Mouse (Mus musculus): ENCODE results near the gene Chst15. TPM values are rescaled to one million over a fixed set of nuclear protein-coding genes. Genes with fewer than 3 reads are reported as not detected.

The Chst15 gene
- polyA plus RNA-seq, 1 experiment, result 1.8 TPM

DNA sequence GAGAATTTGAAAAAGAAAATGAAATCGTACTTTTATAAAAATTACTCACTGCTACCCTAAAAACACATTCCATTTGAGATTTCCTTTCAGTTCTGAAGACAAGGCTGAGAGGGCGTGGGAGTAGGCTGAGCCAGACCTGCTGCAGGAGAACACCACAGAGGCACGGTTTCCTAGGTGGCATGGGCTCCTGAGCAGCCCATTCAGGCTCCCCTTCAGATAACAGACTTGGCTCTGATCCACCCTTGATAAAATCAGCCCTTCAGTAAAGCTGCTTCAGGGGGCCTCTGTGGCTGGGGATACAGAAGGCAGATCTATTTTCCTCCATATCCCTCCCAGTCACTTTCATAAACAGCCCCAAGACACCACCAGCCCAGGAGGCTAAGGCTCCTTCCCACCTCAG is 19.8 kb upstream of the Chst15 start:
- H3K4me3 ChIP-seq (ENCODE audit: control insufficient read depth, low read depth, low read length), result no peak overlapping the region
- peak overlapping the region; percentile 10; the same call in 1 of the 2 replicates for H3K27ac ChIP-seq (ENCODE audit: control insufficient read depth, insufficient read depth, low read depth, low read length)
- H3K36me3 ChIP-seq (ENCODE audit: control insufficient read depth, insufficient read depth, low read length), result no peaks in the 10 kb centered on the region
- H3K4me1 ChIP-seq (ENCODE audit: control insufficient read depth, insufficient read depth, low read length), result no peaks in the 10 kb centered on the region
- no peaks in the 10 kb centered on the region for H3K27me3 ChIP-seq (ENCODE audit: control insufficient read depth, insufficient read depth, low read length)
- no peak for TF ChIP-seq POLR2A (IDR thresholded peaks at IDR 0.05; ENCODE audit: control insufficient read depth, low read depth, low read length)
- no peak for TF ChIP-seq CTCF (IDR thresholded peaks at IDR 0.05; ENCODE audit: control insufficient read depth, insufficient read depth, insufficient replicate concordance, low read depth, low read length)

DNA sequence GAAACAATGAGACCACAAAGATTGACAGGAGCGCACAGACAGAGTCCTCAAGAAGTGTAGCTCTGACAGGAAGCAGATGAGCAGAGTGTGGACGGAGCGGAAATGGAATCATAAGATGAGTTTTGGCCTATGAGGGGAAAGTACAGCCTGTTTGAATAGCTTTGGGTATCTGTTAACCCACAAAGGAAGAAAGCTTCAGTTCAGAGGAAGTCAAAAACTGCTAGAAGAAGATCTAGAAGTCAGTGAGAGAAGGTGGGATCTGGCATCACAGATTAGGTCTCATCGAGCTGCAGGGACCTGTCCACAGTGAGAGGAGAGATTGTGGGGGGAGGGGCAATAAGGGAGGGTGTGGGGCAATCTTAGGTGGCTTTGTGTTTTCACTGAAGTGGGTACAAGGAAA is 18.3 kb upstream of the Chst15 start:
- H3K27ac ChIP-seq (ENCODE audit: control insufficient read depth, insufficient read depth, low read depth, low read length), result no peak overlapping the region
- H3K4me3 ChIP-seq (ENCODE audit: control insufficient read depth, low read depth, low read length), result no peak overlapping the region
- TF ChIP-seq POLR2A (IDR thresholded peaks at IDR 0.05; ENCODE audit: control insufficient read depth, low read depth, low read length), result no peak
- no peak for TF ChIP-seq CTCF (IDR thresholded peaks at IDR 0.05; ENCODE audit: control insufficient read depth, insufficient read depth, insufficient replicate concordance, low read depth, low read length)
- H3K4me1 ChIP-seq (ENCODE audit: control insufficient read depth, insufficient read depth, low read length), result no peaks in the 10 kb centered on the region
- H3K27me3 ChIP-seq (ENCODE audit: control insufficient read depth, insufficient read depth, low read length), result no peaks in the 10 kb centered on the region
- H3K36me3 ChIP-seq (ENCODE audit: control insufficient read depth, insufficient read depth, low read length), result no peaks in the 10 kb centered on the region

DNA sequence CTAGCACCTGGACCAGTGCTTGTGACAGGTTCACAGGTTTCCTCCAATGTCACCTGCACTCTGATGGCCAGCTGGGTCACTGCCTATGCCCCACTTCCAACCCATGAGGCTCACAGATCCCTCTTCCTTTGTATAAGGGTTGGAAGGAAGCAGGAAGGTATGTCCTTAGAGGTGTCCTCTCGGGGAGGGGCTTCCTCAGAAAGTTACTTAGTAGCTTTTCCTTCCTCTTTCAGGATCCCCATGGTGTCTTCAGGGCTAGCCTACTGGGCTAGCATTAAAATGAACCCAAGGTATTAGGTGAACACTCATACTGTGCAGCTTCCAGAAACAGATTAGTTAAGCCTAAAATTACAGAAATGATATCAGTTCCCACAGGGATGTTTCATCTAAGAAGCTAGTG is 16.1 kb upstream of the Chst15 start:
- no peak overlapping the region for H3K27ac ChIP-seq (ENCODE audit: control insufficient read depth, insufficient read depth, low read depth, low read length)
- no peaks in the 10 kb centered on the region for H3K27me3 ChIP-seq (ENCODE audit: control insufficient read depth, insufficient read depth, low read length)
- TF ChIP-seq CTCF (IDR thresholded peaks at IDR 0.05; ENCODE audit: control insufficient read depth, insufficient read depth, insufficient replicate concordance, low read depth, low read length) (no peak), POLR2A (IDR thresholded peaks at IDR 0.05; ENCODE audit: control insufficient read depth, low read depth, low read length) (no peak)
- H3K4me3 ChIP-seq (ENCODE audit: control insufficient read depth, low read depth, low read length), result no peak overlapping the region
- no peaks in the 10 kb centered on the region for H3K4me1 ChIP-seq (ENCODE audit: control insufficient read depth, insufficient read depth, low read length)
- no peaks in the 10 kb centered on the region for H3K36me3 ChIP-seq (ENCODE audit: control insufficient read depth, insufficient read depth, low read length)

GRCm38 (mm10) chr7:132332176-132332575 is 15.1 kb upstream of the Chst15 start:
- no peaks in the 10 kb centered on the region for H3K36me3 ChIP-seq (ENCODE audit: control insufficient read depth, insufficient read depth, low read length)
- H3K4me3 ChIP-seq (ENCODE audit: control insufficient read depth, low read depth, low read length), result no peak overlapping the region
- H3K4me1 ChIP-seq (ENCODE audit: control insufficient read depth, insufficient read depth, low read length), result no peaks in the 10 kb centered on the region
- TF ChIP-seq CTCF (IDR thresholded peaks at IDR 0.05; ENCODE audit: control insufficient read depth, insufficient read depth, insufficient replicate concordance, low read depth, low read length), result no peak
- no peak for TF ChIP-seq POLR2A (IDR thresholded peaks at IDR 0.05; ENCODE audit: control insufficient read depth, low read depth, low read length)
- no peaks in the 10 kb centered on the region for H3K27me3 ChIP-seq (ENCODE audit: control insufficient read depth, insufficient read depth, low read length)
- H3K27ac ChIP-seq (ENCODE audit: control insufficient read depth, insufficient read depth, low read depth, low read length), result no peak overlapping the region

- Histone ChIP-seq H3K4me3 (ENCODE audit: control insufficient read depth, low read depth, low read length) (no peak overlapping the region), H3K4me1 (ENCODE audit: control insufficient read depth, insufficient read depth, low read length) (no peaks in the 10 kb centered on the region), H3K27ac (ENCODE audit: control insufficient read depth, insufficient read depth, low read depth, low read length) (no peak overlapping the region), H3K36me3 (ENCODE audit: control insufficient read depth, insufficient read depth, low read length) (no peaks in the 10 kb centered on the region), H3K27me3 (ENCODE audit: control insufficient read depth, insufficient read depth, low read length) (no peaks in the 10 kb centered on the region)
- TF ChIP-seq POLR2A (IDR thresholded peaks at IDR 0.05; ENCODE audit: control insufficient read depth, low read depth, low read length) (no peak), CTCF (IDR thresholded peaks at IDR 0.05; ENCODE audit: control insufficient read depth, insufficient read depth, insufficient replicate concordance, low read depth, low read length) (no peak)
Measured at GRCm38 (mm10) chr7:132330179-132330578, 13.2 kb upstream of the Chst15 start.

DNA sequence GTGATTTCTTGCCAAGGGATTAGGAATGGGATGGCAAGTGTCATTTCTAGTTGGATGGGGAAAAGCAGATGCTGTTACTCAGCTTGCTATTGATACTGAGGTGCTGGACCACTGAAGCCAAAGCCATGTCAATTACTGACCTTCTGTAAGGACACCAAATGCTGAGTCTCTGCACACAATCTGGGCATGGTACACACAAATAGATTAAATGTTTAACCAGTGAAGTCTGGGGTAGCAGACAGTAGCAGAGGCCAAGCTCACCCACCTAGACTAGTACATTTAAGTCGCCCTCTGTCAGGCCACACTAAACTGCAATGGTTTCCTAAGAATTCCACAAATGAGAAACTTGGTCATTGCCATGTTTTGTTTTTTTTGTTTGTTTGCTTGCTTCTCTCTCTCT is 11.6 kb upstream of the Chst15 start:
- Histone ChIP-seq H3K4me3 (ENCODE audit: control insufficient read depth, low read depth, low read length) (no peak overlapping the region), H3K4me1 (ENCODE audit: control insufficient read depth, insufficient read depth, low read length) (no peaks in the 10 kb centered on the region), H3K27me3 (ENCODE audit: control insufficient read depth, insufficient read depth, low read length) (no peaks in the 10 kb centered on the region), H3K27ac (ENCODE audit: control insufficient read depth, insufficient read depth, low read depth, low read length) (no peak overlapping the region), H3K36me3 (ENCODE audit: control insufficient read depth, insufficient read depth, low read length) (no peaks in the 10 kb centered on the region)
- TF ChIP-seq POLR2A (IDR thresholded peaks at IDR 0.05; ENCODE audit: control insufficient read depth, low read depth, low read length) (no peak), CTCF (IDR thresholded peaks at IDR 0.05; ENCODE audit: control insufficient read depth, insufficient read depth, insufficient replicate concordance, low read depth, low read length) (no peak)

GRCm38 (mm10) chr7:132325549-132326331 is 8.7 kb upstream of the Chst15 start:
- Histone ChIP-seq H3K27ac (ENCODE audit: control insufficient read depth, insufficient read depth, low read depth, low read length) (no peak overlapping the region), H3K4me1 (ENCODE audit: control insufficient read depth, insufficient read depth, low read length) (no peaks in the 10 kb centered on the region), H3K4me3 (ENCODE audit: control insufficient read depth, low read depth, low read length) (no peak overlapping the region), H3K27me3 (ENCODE audit: control insufficient read depth, insufficient read depth, low read length) (no peaks in the 10 kb centered on the region), H3K36me3 (ENCODE audit: control insufficient read depth, insufficient read depth, low read length) (no peaks in the 10 kb centered on the region)
- TF ChIP-seq POLR2A (IDR thresholded peaks at IDR 0.05; ENCODE audit: control insufficient read depth, low read depth, low read length) (no peak), CTCF (IDR thresholded peaks at IDR 0.05; ENCODE audit: control insufficient read depth, insufficient read depth, insufficient replicate concordance, low read depth, low read length) (no peak)
